Mouse (Mus musculus): ENCODE data around the gene Fosl1. TPM values are rescaled to one million over a fixed set of nuclear protein-coding genes. Genes with fewer than 3 reads are reported as not detected.
"Not testable (repeated sequence)": the region's sequence is repeated elsewhere in the genome, so short reads cannot be mapped to it uniquely, and the experiment has no call there.

Fosl1 gene
- not detected for total RNA-seq (2021)
- long read RNA-seq, experiment 1: 0 reads
- long read RNA-seq, experiment 2: 0 reads

GRCm38 (mm10) chr19:5447515-5448353, at the start of gene Fosl1:
Gene Fosl1, plus strand, starts transcription at chr19:5447547.
- DNase-seq: peak in 1 of 2 experiments; percentile 57
- intact Hi-C loops (cut with DNase I): no loop called here

GRCm38 (mm10) chr19:5401073-5401472, 46.3 kb upstream of the Fosl1 start:
- DNase-seq; intact Hi-C loops (cut with DNase I): not testable (repeated sequence)

GRCm38 (mm10) chr19:5402293-5402692, 45.1 kb upstream of the Fosl1 start, which contains the start of gene Tsga10ip:
Gene Tsga10ip, minus strand, starts transcription at chr19:5402526.
- intact Hi-C loops (cut with DNase I): no loop called here
- no peak for DNase-seq

- intact Hi-C loops (cut with DNase I): no loop called here
- DNase-seq: no peak
These were observed 41.4 kb upstream of the Fosl1 start for GRCm38 (mm10) chr19:5405924-5406323.

GRCm38 (mm10) chr19:5406531-5407126, 40.7 kb upstream of the Fosl1 start:
- intact Hi-C loops (cut with DNase I): not testable (repeated sequence)

GRCm38 (mm10) chr19:5407133-5407532, 40.2 kb upstream of the Fosl1 start:
- peak in 1 of 2 experiments; percentile 56 for DNase-seq
- intact Hi-C loops (cut with DNase I): no loop called here

More at GRCm38 (mm10) chr19:5406531-5407126, 40.7 kb upstream of the Fosl1 start:
- not testable (repeated sequence) for DNase-seq

GRCm38 (mm10) chr19:5408057-5409001, 39.0 kb upstream of the Fosl1 start:
- intact Hi-C loops (cut with DNase I): no loop called here
- DNase-seq: no peak

GRCm38 (mm10) chr19:5409068-5409467, 38.3 kb upstream of the Fosl1 start:
- intact Hi-C loops (cut with DNase I): no loop called here

GRCm38 (mm10) chr19:5410641-5411040, 36.7 kb upstream of the Fosl1 start:
- DNase-seq: no peak
- intact Hi-C loops (cut with DNase I): no loop called here

More at GRCm38 (mm10) chr19:5409068-5409467, 38.3 kb upstream of the Fosl1 start:
- DNase-seq: no peak

GRCm38 (mm10) chr19:5411961-5412360, 35.4 kb upstream of the Fosl1 start:
- no peak for DNase-seq
- intact Hi-C loops (cut with DNase I): no loop called here

GRCm38 (mm10) chr19:5413840-5414239, 33.5 kb upstream of the Fosl1 start:
- no peak for DNase-seq
- intact Hi-C loops (cut with DNase I): no loop called here

GRCm38 (mm10) chr19:5414534-5414957, 32.8 kb upstream of the Fosl1 start:
- intact Hi-C loops (cut with DNase I): no loop called here
- DNase-seq: no peak

- intact Hi-C loops (cut with DNase I): no loop called here
- no peak for DNase-seq
These were observed 28.4 kb upstream of the Fosl1 start for GRCm38 (mm10) chr19:5418750-5419466.

GRCm38 (mm10) chr19:5419630-5420029, 27.7 kb upstream of the Fosl1 start:
- no peak for DNase-seq
- intact Hi-C loops (cut with DNase I): no loop called here

- intact Hi-C loops (cut with DNase I): no loop called here
These were observed 26.8 kb upstream of the Fosl1 start for GRCm38 (mm10) chr19:5420579-5420978.

GRCm38 (mm10) chr19:5421784-5422183, 25.6 kb upstream of the Fosl1 start:
- no peak for DNase-seq
- intact Hi-C loops (cut with DNase I): no loop called here

More at GRCm38 (mm10) chr19:5420579-5420978, 26.8 kb upstream of the Fosl1 start:
- no peak for DNase-seq

GRCm38 (mm10) chr19:5422267-5422666, 25.1 kb upstream of the Fosl1 start:
- intact Hi-C loops (cut with DNase I): no loop called here
- DNase-seq: no peak

GRCm38 (mm10) chr19:5422895-5423443, 24.4 kb upstream of the Fosl1 start:
- DNase-seq: no peak
- intact Hi-C loops (cut with DNase I): no loop called here

GRCm38 (mm10) chr19:5423561-5423960, 23.8 kb upstream of the Fosl1 start:
- DNase-seq: no peak
- intact Hi-C loops (cut with DNase I): no loop called here
